Mouse (Mus musculus) CH12.LX (cell line): Measurements from ENCODE around the gene Gtf3c5. TPM values are rescaled to one million over a fixed set of nuclear protein-coding genes. Genes with fewer than 3 reads are reported as not detected.

Source experiments
- DNase-seq: peaks from one replicate; pipeline ENCODE4 v3.0.0-alpha.2; 2013; ENCODE audit errors: extremely low read depth
- H3K27ac ChIP-seq: 2 replicates; pipeline ENCODE4 v1.5.1; 2012; ENCODE audit warnings: low read depth, mild to moderate bottlenecking, control low read depth, moderate library complexity; ENCODE audit not compliant: insufficient read depth
- H3K27me3 ChIP-seq: replicated peaks from 2 replicates; pipeline ENCODE3; 2012; ENCODE audit warnings: inconsistent platforms
- H3K36me3 ChIP-seq, 2 experiments: replicated peaks in 1 of 2; 2 replicates each; pipeline versions ENCODE3 to v1.6.1; 2012; ENCODE audit warnings: inconsistent platforms in 1 of 2, low read length in 1 of 2, mild to moderate bottlenecking in 1 of 2, mixed read lengths in 1 of 2, moderate library complexity in 1 of 2; ENCODE audit not compliant: control insufficient read depth in 1 of 2, insufficient read depth in 1 of 2
- H3K4me1 ChIP-seq, 2 experiments: 2 replicates each; pipeline ENCODE4 v1.6.1; 2012; ENCODE audit warnings: inconsistent platforms in 1 of 2, moderate library complexity in 1 of 2; ENCODE audit not compliant: insufficient read depth in 2 of 2, control insufficient read depth in 1 of 2
- H3K4me2 ChIP-seq: 2 replicates; pipeline ENCODE4 v1.6.1; 2012; ENCODE audit warnings: low read depth, mild to moderate bottlenecking, control low read depth; ENCODE audit not compliant: poor library complexity, insufficient read depth, severe bottlenecking
- H3K4me3 ChIP-seq, 3 experiments: fragments of 150-350 bp in 1 of 3; sonication (generic) in 1 of 3; replicated peaks in 1 of 3; 2 replicates each; pipeline versions ENCODE3 to v1.5.1; 2011 to 2012; ENCODE audit warnings: low read depth in 2 of 3, low read length in 2 of 3, mild to moderate bottlenecking in 2 of 3, moderate library complexity in 2 of 3, control low read depth in 1 of 3, improper control_type of control experiment in 1 of 3, inconsistent platforms in 1 of 3, mixed read lengths in 1 of 3; ENCODE audit not compliant: poor library complexity in 1 of 3
- H3K79me2 ChIP-seq: replicated peaks from 2 replicates; pipeline ENCODE4 v1.6.1; 2012; ENCODE audit warnings: mild to moderate bottlenecking, moderate library complexity; ENCODE audit not compliant: control insufficient read depth, poor library complexity, insufficient read depth, severe bottlenecking; ENCODE audit errors: extremely low read depth
- H3K9ac ChIP-seq: 2 replicates; pipeline ENCODE4 v1.6.1; 2012; ENCODE audit warnings: low read depth, mild to moderate bottlenecking, control low read depth, moderate library complexity; ENCODE audit not compliant: insufficient read depth
- H3K9me3 ChIP-seq: replicated peaks from 2 replicates; pipeline ENCODE3; 2012; ENCODE audit warnings: low read length, inconsistent platforms, mixed read lengths
- BHLHE40 ChIP-seq: IDR thresholded peaks from 2 replicates; pipeline ENCODE4 v1.6.1; 2011; ENCODE audit warnings: mild to moderate bottlenecking, low read depth, low read length, improper control_type of control experiment
- CHD2 ChIP-seq: IDR thresholded peaks from 2 replicates; pipeline ENCODE4 v1.6.1; 2011; ENCODE audit warnings: low read length, improper control_type of control experiment
- CTCF ChIP-seq, 2 experiments: IDR thresholded peaks in 1 of 2; conservative IDR thresholded peaks in 1 of 2; 2 replicates each; pipeline ENCODE4 v1.5.1; 2011 to 2012; ENCODE audit warnings: low read depth in 2 of 2, low read length in 2 of 2, improper control_type of control experiment in 1 of 2, inconsistent platforms in 1 of 2, mild to moderate bottlenecking in 1 of 2, moderate library complexity in 1 of 2
- ELF1 ChIP-seq: IDR thresholded peaks from 2 replicates; pipeline ENCODE4 v1.6.1; 2014; ENCODE audit warnings: low read depth, mild to moderate bottlenecking, inconsistent platforms, low read length, improper control_type of control experiment
- HCFC1 ChIP-seq: IDR thresholded peaks from 2 replicates; pipeline ENCODE4 v1.6.1; 2012; ENCODE audit warnings: low read depth, mild to moderate bottlenecking, inconsistent platforms, low read length, improper control_type of control experiment
- JUND ChIP-seq: conservative IDR thresholded peaks from 2 replicates; pipeline ENCODE4 v1.6.1; 2011; ENCODE audit warnings: low read depth, low read length, improper control_type of control experiment
- MAZ ChIP-seq: IDR thresholded peaks from 2 replicates; pipeline ENCODE4 v1.6.1; 2012; ENCODE audit warnings: low read depth, mild to moderate bottlenecking, inconsistent platforms, low read length, improper control_type of control experiment, moderate library complexity
- MYC ChIP-seq: IDR thresholded peaks from 2 replicates; pipeline ENCODE4 v1.6.1; 2011; ENCODE audit warnings: low read depth, mild to moderate bottlenecking, improper control_type of control experiment, low read length
- NELFE ChIP-seq: IDR thresholded peaks from 2 replicates; pipeline ENCODE4 v1.6.1; 2011; ENCODE audit warnings: low read depth, low read length, improper control_type of control experiment
- NRF1 ChIP-seq: IDR thresholded peaks from 2 replicates; pipeline ENCODE4 v1.6.1; 2014; ENCODE audit warnings: low read depth, mild to moderate bottlenecking, inconsistent platforms, low read length, improper control_type of control experiment, moderate library complexity
- RAD21 ChIP-seq: IDR thresholded peaks from 2 replicates; pipeline ENCODE4 v1.6.1; 2011; ENCODE audit warnings: low read depth, mild to moderate bottlenecking, low read length, improper control_type of control experiment, moderate library complexity
- SMC3 ChIP-seq: IDR thresholded peaks from 2 replicates; pipeline ENCODE4 v1.6.1; 2011; ENCODE audit warnings: low read depth, low read length, improper control_type of control experiment
- TBP ChIP-seq: conservative IDR thresholded peaks from 2 replicates; pipeline ENCODE4 v1.6.1; 2011; ENCODE audit warnings: low read depth, low read length, improper control_type of control experiment
- TCF12 ChIP-seq: IDR thresholded peaks from 2 replicates; pipeline ENCODE4 v1.6.1; 2014; ENCODE audit warnings: low read depth, mild to moderate bottlenecking, inconsistent platforms, low read length, improper control_type of control experiment
- USF2 ChIP-seq: conservative IDR thresholded peaks from 2 replicates; pipeline ENCODE4 v1.6.1; 2011; ENCODE audit warnings: low read depth, low read length, improper control_type of control experiment
- ZMIZ1 ChIP-seq: IDR thresholded peaks from 2 replicates; pipeline ENCODE4 v1.6.1; 2012; ENCODE audit warnings: low read depth, mild to moderate bottlenecking, inconsistent platforms, low read length, improper control_type of control experiment
- dilution Hi-C: fragments of 300-500 bp; cut with MboI; formaldehyde crosslinking; loops from 2 replicates; pipeline ENCODE4 v1.14.3; 2020; ENCODE audit warnings: low sequenced_read_pairs; ENCODE audit not compliant: extremely low pct_unique_long_range_greater_than_20kb, extremely low pct_ligation_motif_present
- in situ Hi-C: fragments of 300-500 bp; cut with MboI; formaldehyde crosslinking; loops from 3 replicates; pipeline ENCODE4 v1.14.3; 2019; ENCODE audit warnings: low sequenced_read_pairs, low pct_ligation_motif_present, low pct_unique_long_range_greater_than_20kb, mixed read lengths
- polyA plus RNA-seq: library from polyadenylated mRNA; unstranded; fragments of >175 nt; gene quantifications from 2 replicates; pipeline ENCODE4 v1.2.1, GENCODE M21; 2012; ENCODE audit warnings: low read depth; ENCODE audit not compliant: insufficient read length
- total RNA-seq, 2 experiments: library from RNA; depleted of rRNA; stranded (reverse); fragments of 300-350 nt in 1 of 2; fragments of >200 nt in 1 of 2; gene quantifications; 2 replicates each; pipeline ENCODE4 v1.2.3; 2012 to 2014

The Gtf3c5 gene
- total and polyA plus RNA-seq, 3 experiments, result 8.6 to 27.4 (median 12.5) TPM

DNA sequence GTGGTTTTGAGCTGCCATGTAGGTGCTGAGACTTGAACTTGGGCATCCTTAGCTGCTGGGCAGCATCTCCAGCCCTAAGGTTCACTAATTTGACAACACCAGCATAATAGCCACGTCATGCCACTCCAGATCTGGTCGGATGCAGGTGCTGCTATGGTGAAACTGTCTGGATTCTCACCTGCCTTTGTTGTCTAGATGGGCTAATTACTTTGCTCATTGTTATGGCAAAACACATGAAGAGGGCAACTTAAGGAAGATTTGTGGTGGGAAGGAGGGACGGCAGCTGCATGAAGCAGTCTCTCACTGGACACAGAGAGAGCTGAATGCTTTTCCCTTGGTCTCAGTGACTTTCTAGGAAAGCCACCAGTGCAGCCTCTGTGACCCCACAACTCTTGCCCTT lies 42.5 kb upstream of the Gtf3c5 start:
- H3K36me3 ChIP-seq, result no peaks in the 10 kb centered on the region
- peaks cover 12% of the 10 kb centered on the region for H3K27me3 ChIP-seq
- no peak for TF ChIP-seq HCFC1
- TF ChIP-seq ZMIZ1, result no peak
- no peak for TF ChIP-seq RAD21
- no peak for TF ChIP-seq CHD2
- no peak for TF ChIP-seq TBP
- no peak for TF ChIP-seq MAZ
- TF ChIP-seq ELF1, result no peak
- TF ChIP-seq MYC, result no peak
- TF ChIP-seq TCF12, result no peak
- no peak for TF ChIP-seq USF2
- TF ChIP-seq BHLHE40, result no peak
- no peak for TF ChIP-seq SMC3
- TF ChIP-seq NELFE, result no peak
- no peak for TF ChIP-seq JUND
- TF ChIP-seq NRF1, result no peak
- TF ChIP-seq, all 38 proteins: peak for 0
- H3K79me2 ChIP-seq, result no peaks in the 10 kb centered on the region
- H3K4me1 ChIP-seq, result peaks cover 14 to 55% of the 10 kb centered on the region in 2 experiments
- no peak overlapping the region for H3K9ac ChIP-seq
- in situ Hi-C loops, result loop anchor here (5.0 kb wide), 1 partner anchor 34 kb away; no protein-coding TSS in a partner anchor
- peaks cover 10% of the 10 kb centered on the region for H3K9me3 ChIP-seq
- dilution Hi-C loops, result no loop called here
- no peak overlapping the region for H3K4me2 ChIP-seq
- no peak for DNase-seq
- H3K4me3 ChIP-seq, result no peak overlapping the region
- no peak overlapping the region for H3K27ac ChIP-seq

DNA sequence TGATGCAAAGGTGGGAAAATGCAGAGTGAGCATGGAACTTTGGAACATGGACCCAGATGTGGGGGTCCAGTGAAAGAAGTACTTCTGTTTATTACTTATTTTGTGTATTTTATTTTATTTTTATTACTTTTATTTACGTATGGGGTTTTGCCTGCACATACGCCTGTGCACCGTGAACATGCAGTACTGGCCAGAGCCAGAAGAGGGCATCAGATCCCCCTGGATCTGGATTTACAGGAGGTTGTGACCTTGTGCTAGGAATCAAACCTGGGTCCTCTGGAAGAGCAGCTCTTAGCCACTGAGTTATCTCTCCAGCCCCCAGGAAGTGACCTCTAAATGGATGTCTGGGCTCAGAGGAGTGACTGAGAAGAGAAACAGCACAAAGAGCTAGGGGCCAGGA lies 41.3 kb upstream of the Gtf3c5 start:
- Histone ChIP-seq H3K27me3 (peaks cover 18% of the 10 kb centered on the region), H3K79me2 (no peaks in the 10 kb centered on the region), H3K9me3 (peaks cover 10% of the 10 kb centered on the region), H3K4me3 (no peak overlapping the region), H3K4me2 (no peak overlapping the region), H3K36me3 (no peaks in the 10 kb centered on the region), H3K9ac (no peak overlapping the region), H3K27ac (no peak overlapping the region)
- dilution Hi-C loops, result no loop called here
- TF ChIP-seq ELF1 (no peak), ZMIZ1 (no peak), CTCF (conservative IDR thresholded peaks at IDR 0.05 in 1 of 2, IDR thresholded peaks at IDR 0.05 in 1 of 2; ENCODE audit: low read depth in 2 of 2, low read length in 2 of 2) (peak; percentile 13 to 23; a peak in 2 of 4 replicates)
- TF ChIP-seq, all 38 proteins: peak for 1
- peaks cover 12 to 49% of the 10 kb centered on the region in 2 experiments for H3K4me1 ChIP-seq
- in situ Hi-C loops, result loop anchor here (5.0 kb wide), 1 partner anchor 33 kb away; no protein-coding TSS in a partner anchor
- DNase-seq, result no peak
